Mouse (Mus musculus) CH12.LX (cell line): ENCODE measurements at regions not wholly inside any gene's neighbourhood (a gene's known extent, or its start where the extent isn't known, plus 50 kb on each side); places are given as distances from the start of the nearest gene placed in this dataset.

ENCODE experiments used
- DNase-seq: peaks from one replicate; pipeline ENCODE4 v3.0.0-alpha.2; 2013; ENCODE audit errors: extremely low read depth
- H3K27ac ChIP-seq: 2 replicates; pipeline ENCODE4 v1.5.1; 2012; ENCODE audit warnings: low read depth, mild to moderate bottlenecking, control low read depth, moderate library complexity; ENCODE audit not compliant: insufficient read depth
- H3K27me3 ChIP-seq: replicated peaks from 2 replicates; pipeline ENCODE3; 2012; ENCODE audit warnings: inconsistent platforms
- H3K36me3 ChIP-seq, 2 experiments: replicated peaks in 1 of 2; 2 replicates each; pipeline versions ENCODE3 to v1.6.1; 2012; ENCODE audit warnings: inconsistent platforms in 1 of 2, low read length in 1 of 2, mild to moderate bottlenecking in 1 of 2, mixed read lengths in 1 of 2, moderate library complexity in 1 of 2; ENCODE audit not compliant: control insufficient read depth in 1 of 2, insufficient read depth in 1 of 2
- H3K4me1 ChIP-seq, 2 experiments: 2 replicates each; pipeline ENCODE4 v1.6.1; 2012; ENCODE audit warnings: inconsistent platforms in 1 of 2, moderate library complexity in 1 of 2; ENCODE audit not compliant: insufficient read depth in 2 of 2, control insufficient read depth in 1 of 2
- H3K4me2 ChIP-seq: 2 replicates; pipeline ENCODE4 v1.6.1; 2012; ENCODE audit warnings: low read depth, mild to moderate bottlenecking, control low read depth; ENCODE audit not compliant: poor library complexity, insufficient read depth, severe bottlenecking
- H3K4me3 ChIP-seq, 3 experiments: fragments of 150-350 bp in 1 of 3; sonication (generic) in 1 of 3; replicated peaks in 1 of 3; 2 replicates each; pipeline versions ENCODE3 to v1.5.1; 2011 to 2012; ENCODE audit warnings: low read depth in 2 of 3, low read length in 2 of 3, mild to moderate bottlenecking in 2 of 3, moderate library complexity in 2 of 3, control low read depth in 1 of 3, improper control_type of control experiment in 1 of 3, inconsistent platforms in 1 of 3, mixed read lengths in 1 of 3; ENCODE audit not compliant: poor library complexity in 1 of 3
- H3K79me2 ChIP-seq: replicated peaks from 2 replicates; pipeline ENCODE4 v1.6.1; 2012; ENCODE audit warnings: mild to moderate bottlenecking, moderate library complexity; ENCODE audit not compliant: control insufficient read depth, poor library complexity, insufficient read depth, severe bottlenecking; ENCODE audit errors: extremely low read depth
- H3K9ac ChIP-seq: 2 replicates; pipeline ENCODE4 v1.6.1; 2012; ENCODE audit warnings: low read depth, mild to moderate bottlenecking, control low read depth, moderate library complexity; ENCODE audit not compliant: insufficient read depth
- H3K9me3 ChIP-seq: replicated peaks from 2 replicates; pipeline ENCODE3; 2012; ENCODE audit warnings: low read length, inconsistent platforms, mixed read lengths
- CHD1 ChIP-seq: IDR thresholded peaks from 2 replicates; pipeline ENCODE4 v1.6.1; 2012; ENCODE audit warnings: low read depth, low read length, improper control_type of control experiment, inconsistent platforms
- CHD2 ChIP-seq: IDR thresholded peaks from 2 replicates; pipeline ENCODE4 v1.6.1; 2011; ENCODE audit warnings: low read length, improper control_type of control experiment
- CTCF ChIP-seq, 2 experiments: IDR thresholded peaks in 1 of 2; conservative IDR thresholded peaks in 1 of 2; 2 replicates each; pipeline ENCODE4 v1.5.1; 2011 to 2012; ENCODE audit warnings: low read depth in 2 of 2, low read length in 2 of 2, improper control_type of control experiment in 1 of 2, inconsistent platforms in 1 of 2, mild to moderate bottlenecking in 1 of 2, moderate library complexity in 1 of 2
- ELF1 ChIP-seq: IDR thresholded peaks from 2 replicates; pipeline ENCODE4 v1.6.1; 2014; ENCODE audit warnings: low read depth, mild to moderate bottlenecking, inconsistent platforms, low read length, improper control_type of control experiment
- ETS1 ChIP-seq: conservative IDR thresholded peaks from 2 replicates; pipeline ENCODE4 v1.6.1; 2012; ENCODE audit warnings: low read depth, mild to moderate bottlenecking, inconsistent platforms, low read length, improper control_type of control experiment, moderate library complexity
- GABPA ChIP-seq: IDR thresholded peaks from 2 replicates; pipeline ENCODE4 v1.6.1; 2012; ENCODE audit warnings: low read depth, low read length, improper control_type of control experiment, inconsistent platforms; ENCODE audit not compliant: insufficient replicate concordance
- IRF4 ChIP-seq: IDR thresholded peaks from 2 replicates; pipeline ENCODE4 v1.6.1; 2014; ENCODE audit warnings: low read depth, mild to moderate bottlenecking, inconsistent platforms, low read length, improper control_type of control experiment
- MAX ChIP-seq: IDR thresholded peaks from 2 replicates; pipeline ENCODE4 v1.6.1; 2011; ENCODE audit warnings: low read length, improper control_type of control experiment
- MAZ ChIP-seq: IDR thresholded peaks from 2 replicates; pipeline ENCODE4 v1.6.1; 2012; ENCODE audit warnings: low read depth, mild to moderate bottlenecking, inconsistent platforms, low read length, improper control_type of control experiment, moderate library complexity
- MXI1 ChIP-seq: IDR thresholded peaks from 2 replicates; pipeline ENCODE4 v1.6.1; 2011; ENCODE audit warnings: mild to moderate bottlenecking, low read depth, low read length, improper control_type of control experiment
- MYC ChIP-seq: IDR thresholded peaks from 2 replicates; pipeline ENCODE4 v1.6.1; 2011; ENCODE audit warnings: low read depth, mild to moderate bottlenecking, improper control_type of control experiment, low read length
- NELFE ChIP-seq: IDR thresholded peaks from 2 replicates; pipeline ENCODE4 v1.6.1; 2011; ENCODE audit warnings: low read depth, low read length, improper control_type of control experiment
- NRF1 ChIP-seq: IDR thresholded peaks from 2 replicates; pipeline ENCODE4 v1.6.1; 2014; ENCODE audit warnings: low read depth, mild to moderate bottlenecking, inconsistent platforms, low read length, improper control_type of control experiment, moderate library complexity
- PAX5 ChIP-seq: IDR thresholded peaks from 2 replicates; pipeline ENCODE4 v1.6.1; 2012; ENCODE audit warnings: low read length, inconsistent platforms, mixed read lengths
- POLR2AphosphoS2 ChIP-seq: IDR thresholded peaks from 2 replicates; pipeline ENCODE4 v1.6.1; 2011; ENCODE audit warnings: low read depth, low read length, improper control_type of control experiment
- RAD21 ChIP-seq: IDR thresholded peaks from 2 replicates; pipeline ENCODE4 v1.6.1; 2011; ENCODE audit warnings: low read depth, mild to moderate bottlenecking, low read length, improper control_type of control experiment, moderate library complexity
- RCOR1 ChIP-seq: conservative IDR thresholded peaks from 2 replicates; pipeline ENCODE4 v1.6.1; 2012; ENCODE audit warnings: low read depth, mild to moderate bottlenecking, inconsistent platforms, low read length, improper control_type of control experiment
- SIN3A ChIP-seq: IDR thresholded peaks from 2 replicates; pipeline ENCODE4 v1.6.1; 2012; ENCODE audit warnings: low read length, improper control_type of control experiment, inconsistent platforms
- TBP ChIP-seq: conservative IDR thresholded peaks from 2 replicates; pipeline ENCODE4 v1.6.1; 2011; ENCODE audit warnings: low read depth, low read length, improper control_type of control experiment
- ZC3H11A ChIP-seq: IDR thresholded peaks from 2 replicates; pipeline ENCODE4 v1.6.1; 2012; ENCODE audit warnings: low read depth, mild to moderate bottlenecking, inconsistent platforms, low read length, improper control_type of control experiment
- ZMIZ1 ChIP-seq: IDR thresholded peaks from 2 replicates; pipeline ENCODE4 v1.6.1; 2012; ENCODE audit warnings: low read depth, mild to moderate bottlenecking, inconsistent platforms, low read length, improper control_type of control experiment
- ZNF384 ChIP-seq: IDR thresholded peaks from 2 replicates; pipeline ENCODE4 v1.6.1; 2012; ENCODE audit warnings: low read depth, low read length, improper control_type of control experiment, inconsistent platforms
- dilution Hi-C: fragments of 300-500 bp; cut with MboI; formaldehyde crosslinking; loops from 2 replicates; pipeline ENCODE4 v1.14.3; 2020; ENCODE audit warnings: low sequenced_read_pairs; ENCODE audit not compliant: extremely low pct_unique_long_range_greater_than_20kb, extremely low pct_ligation_motif_present
- in situ Hi-C: fragments of 300-500 bp; cut with MboI; formaldehyde crosslinking; loops from 3 replicates; pipeline ENCODE4 v1.14.3; 2019; ENCODE audit warnings: low sequenced_read_pairs, low pct_ligation_motif_present, low pct_unique_long_range_greater_than_20kb, mixed read lengths

DNA sequence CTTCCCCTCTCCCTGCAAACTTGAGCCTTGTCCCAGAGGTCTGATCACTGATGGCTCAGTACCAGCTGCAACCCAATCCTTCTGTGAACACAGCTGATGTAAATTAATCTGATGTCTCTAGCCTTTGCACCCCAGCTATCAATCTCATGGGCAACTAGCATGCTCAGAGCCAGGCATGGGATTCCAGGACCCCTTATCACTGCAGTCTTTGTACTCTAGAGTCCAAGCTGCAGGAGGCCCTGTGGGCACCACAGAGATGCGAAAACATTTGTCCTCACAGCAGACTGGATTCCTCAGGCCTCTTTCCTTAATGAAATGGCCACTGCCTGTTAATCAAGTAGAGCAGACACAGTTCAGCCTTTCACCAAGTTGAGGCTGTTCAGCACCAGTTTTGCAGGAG is 272.0 kb upstream of the Rasgrp1 start:
- Histone ChIP-seq H3K27me3 (no peaks in the 10 kb centered on the region), H3K4me1 (peaks cover 0 to 16% of the 10 kb centered on the region in 2 experiments; a peak in 3 of 4 replicates), H3K36me3 (no peaks in the 10 kb centered on the region), H3K79me2 (no peaks in the 10 kb centered on the region), H3K27ac (no peak overlapping the region), H3K4me2 (no peak overlapping the region), H3K4me3 (no peak overlapping the region), H3K9me3 (no peaks in the 10 kb centered on the region), H3K9ac (no peak overlapping the region)
- dilution Hi-C loops = no loop called here
- TF ChIP-seq RAD21 (no peak), PAX5 (no peak), MAZ (no peak), ELF1 (no peak), CHD2 (no peak), ZC3H11A (no peak), POLR2AphosphoS2 (no peak), TBP (no peak), ZMIZ1 (no peak), ETS1 (no peak), NELFE (no peak), RCOR1 (no peak), ZNF384 (no peak), CTCF (conservative IDR thresholded peaks at IDR 0.05 in 1 of 2, IDR thresholded peaks at IDR 0.05 in 1 of 2; ENCODE audit: low read depth in 2 of 2, low read length in 2 of 2) (no peak), IRF4 (no peak), CHD1 (no peak), MXI1 (no peak), MAX (no peak), GABPA (no peak), NRF1 (no peak)
- no peak for DNase-seq
- in situ Hi-C loops = no loop called here

DNA sequence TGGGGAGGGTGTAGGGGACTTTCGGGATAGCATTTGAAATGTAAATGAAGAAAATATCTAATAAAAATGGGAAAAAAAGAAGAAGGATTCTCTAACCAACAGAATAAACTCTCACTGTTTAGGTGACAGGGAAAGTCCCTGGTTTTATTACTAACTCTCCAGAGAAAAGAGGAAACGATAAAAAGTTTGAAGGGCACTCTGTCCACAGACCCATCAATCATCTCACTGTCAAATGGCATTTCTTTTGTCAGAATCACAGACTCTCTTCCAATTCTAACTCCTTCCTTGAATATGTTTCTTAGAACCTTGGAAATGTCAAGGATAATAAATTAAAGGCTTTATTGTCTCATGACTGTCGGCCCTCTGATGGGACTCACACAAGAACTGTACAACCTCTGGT is 275.3 kb upstream of the Rasgrp1 start:
- H3K9me3 ChIP-seq = no peaks in the 10 kb centered on the region
- in situ Hi-C loops = no loop called here
- H3K27me3 ChIP-seq = no peaks in the 10 kb centered on the region
- dilution Hi-C loops = no loop called here
- no peaks in the 10 kb centered on the region for H3K79me2 ChIP-seq
- no peak overlapping the region for H3K4me3 ChIP-seq
- no peak overlapping the region for H3K27ac ChIP-seq
- H3K4me2 ChIP-seq = no peak overlapping the region; the same call in 1 of the 2 replicates
- peak; percentile 40 for DNase-seq
- peaks cover 0 to 16% of the 10 kb centered on the region in 2 experiments; a peak in 3 of 4 replicates for H3K4me1 ChIP-seq
- H3K9ac ChIP-seq = no peak overlapping the region
- TF ChIP-seq PAX5 = no peak
- TF ChIP-seq MYC = no peak
- no peak for TF ChIP-seq IRF4
- no peak for TF ChIP-seq CTCF (conservative IDR thresholded peaks at IDR 0.05 in 1 of 2, IDR thresholded peaks at IDR 0.05 in 1 of 2; ENCODE audit: low read depth in 2 of 2, low read length in 2 of 2)
- TF ChIP-seq CHD2 = no peak
- no peak for TF ChIP-seq ZC3H11A
- TF ChIP-seq RAD21 = no peak
- no peak for TF ChIP-seq SIN3A
- no peak for TF ChIP-seq ZNF384
- no peaks in the 10 kb centered on the region for H3K36me3 ChIP-seq
